Mouse (Mus musculus) C2C12 (cell line): ENCODE results near the gene Kif16b.

ENCODE experiments used
- CTCF ChIP-seq: IDR thresholded peaks from one replicate; pipeline ENCODE4 v1.5.1; 2011; ENCODE audit not compliant: control insufficient read depth, insufficient read depth, insufficient read length
- MYOG ChIP-seq: IDR thresholded peaks from one replicate; pipeline ENCODE4 v1.6.1; 2011; ENCODE audit not compliant: control insufficient read depth, insufficient read length; ENCODE audit errors: extremely low read depth

DNA sequence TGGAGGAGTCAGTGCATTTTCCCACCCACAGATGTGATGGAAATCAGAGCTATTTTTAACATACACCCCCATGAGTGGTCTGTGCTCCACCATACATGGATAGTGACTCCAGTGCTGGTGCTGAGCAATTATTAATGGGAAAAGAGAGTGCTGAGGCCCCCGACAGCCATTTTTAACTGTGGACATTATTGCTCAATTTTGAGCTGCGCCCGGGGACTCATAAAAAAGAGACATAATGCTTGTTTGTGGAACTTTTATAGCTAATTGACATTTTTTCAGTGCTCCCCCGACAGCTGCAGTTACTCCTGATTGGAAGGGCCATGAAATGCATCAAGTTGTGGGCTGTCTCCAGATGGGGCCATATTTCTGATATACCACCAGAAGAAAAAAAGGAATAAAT lies 302.1 kb downstream of the Kif16b start:
- TF ChIP-seq CTCF (no peak), MYOG (no peak)
